In genomic region chr4:40317404-40317803, GRCm38 (mm10) we compare ENCODE assay signal across 20 mouse cellular contexts. TPM values are rescaled to one million over a fixed set of nuclear protein-coding genes. Genes with fewer than 3 reads are reported as not detected.
A peak's percentile ranks its signal among the peaks of the same experiment; 100 is the strongest.
DNase-seq lines count a peak whose midpoint lies in the region; ATAC-seq and TF ChIP-seq lines count a peak whose summit lies in the region.
"Had no signal": no experiment of that assay in that cellular context is flagged by ENCODE, and none has a peak within 500 bp of the region (broad histone marks: within the 10 kb centered on the region; RNA-seq: fewer than 3 reads in every experiment).

No protein-coding gene starts in this region.

- no peaks in the 10 kb centered on the region for H3K27me3 ChIP-seq in forebrain, postnatal 0 days (ENCODE audit: insufficient read depth, low read length)
- no peaks in the 10 kb centered on the region for H3K27me3 ChIP-seq in forebrain, embryonic 13.5 days
- H3K27me3 ChIP-seq in midbrain, embryonic 14.5 days (ENCODE audit: control insufficient read depth, insufficient read depth, low read length) = no peaks in the 10 kb centered on the region
- H3K27me3 ChIP-seq in midbrain, embryonic 11.5 days (ENCODE audit: control insufficient read depth, insufficient read depth, low read length) = no peaks in the 10 kb centered on the region
- H3K27me3 ChIP-seq: CH12.LX; embryonic facial prominence, embryonic 13.5 days; heart, embryonic 12.5 days; hindbrain, embryonic 13.5 days had no signal

- no peak for TF ChIP-seq CTCF in forebrain, postnatal 0 days (IDR thresholded peaks at IDR 0.05; ENCODE audit: low read depth)
- TF ChIP-seq CTCF in brain, embryonic 14.5 days (IDR thresholded peaks at IDR 0.05; ENCODE audit: borderline replicate concordance, extremely low read depth, insufficient read depth, insufficient read length) = no peak

- TF ChIP-seq POLR2A in brain, embryonic 14.5 days (IDR thresholded peaks at IDR 0.05; ENCODE audit: borderline replicate concordance, extremely low read depth, insufficient read depth, insufficient read length, poor library complexity, severe bottlenecking) = no peak

- H3K4me1 ChIP-seq in forebrain, postnatal 0 days (ENCODE audit: insufficient read depth) = no peaks in the 10 kb centered on the region
- no peaks in the 10 kb centered on the region for H3K4me1 ChIP-seq in forebrain, embryonic 13.5 days
- H3K4me1 ChIP-seq in midbrain, embryonic 14.5 days (ENCODE audit: control insufficient read depth, insufficient read depth, low read length) = no peaks in the 10 kb centered on the region
- no peaks in the 10 kb centered on the region for H3K4me1 ChIP-seq in midbrain, embryonic 11.5 days (ENCODE audit: control insufficient read depth, insufficient read depth, low read length)
- H3K4me1 ChIP-seq: embryonic facial prominence, embryonic 13.5 days; heart, embryonic 12.5 days; hindbrain, embryonic 13.5 days had no signal

- no peak overlapping the region for H3K4me2 ChIP-seq in forebrain, postnatal 0 days (ENCODE audit: low read depth)
- no peak overlapping the region for H3K4me2 ChIP-seq in forebrain, embryonic 13.5 days
- H3K4me2 ChIP-seq in midbrain, embryonic 14.5 days (ENCODE audit: low read length) = no peak overlapping the region
- no peak overlapping the region for H3K4me2 ChIP-seq in midbrain, embryonic 11.5 days
- H3K4me2 ChIP-seq: embryonic facial prominence, embryonic 13.5 days; heart, embryonic 12.5 days; hindbrain, embryonic 13.5 days had no signal

- H3K36me3 ChIP-seq in forebrain, postnatal 0 days (ENCODE audit: insufficient read depth) = no peaks in the 10 kb centered on the region
- no peaks in the 10 kb centered on the region for H3K36me3 ChIP-seq in forebrain, embryonic 13.5 days (ENCODE audit: poor library complexity, severe bottlenecking)
- no peaks in the 10 kb centered on the region for H3K36me3 ChIP-seq in midbrain, embryonic 14.5 days (ENCODE audit: control insufficient read depth, insufficient read depth, low read length)
- H3K36me3 ChIP-seq in midbrain, embryonic 11.5 days (ENCODE audit: control insufficient read depth, insufficient read depth, low read length) = no peaks in the 10 kb centered on the region
- H3K36me3 ChIP-seq: embryonic facial prominence, embryonic 13.5 days; heart, embryonic 12.5 days; hindbrain, embryonic 13.5 days had no signal

- peak; percentile 59; the same call in 1 of the 2 replicates for ATAC-seq in forebrain, postnatal 0 days
- ATAC-seq in forebrain, embryonic 13.5 days = no peak
- no peak for ATAC-seq in midbrain, embryonic 14.5 days (ENCODE audit: low FRiP score, low TSS enrichment)
- no peak for ATAC-seq in midbrain, embryonic 11.5 days (ENCODE audit: low FRiP score)
- ATAC-seq: inflammation-experienced regulatory T-cells, adult 6 months; intestine, postnatal 0 days; Patski had no signal

- 70% methylated on average over 3 of the region's 3 CpGs for WGBS in forebrain, postnatal 0 days
- WGBS in forebrain, embryonic 13.5 days = 74% methylated on average over 3 of the region's 3 CpGs
- WGBS in midbrain, embryonic 14.5 days = 71% methylated on average over 3 of the region's 3 CpGs
- WGBS in midbrain, embryonic 11.5 days = 76% methylated on average over 3 of the region's 3 CpGs

- no peak overlapping the region for H3K27ac ChIP-seq in forebrain, postnatal 0 days (ENCODE audit: low read depth, low read length)
- H3K27ac ChIP-seq in forebrain, embryonic 13.5 days = no peak overlapping the region
- H3K27ac ChIP-seq in midbrain, embryonic 14.5 days (replicated peaks; ENCODE audit: low read depth, low read length) = no peak overlapping the region
- H3K27ac ChIP-seq in midbrain, embryonic 11.5 days (ENCODE audit: low read depth, low read length) = no peak overlapping the region
- H3K27ac ChIP-seq: embryonic facial prominence, embryonic 13.5 days; gastrocnemius, adult 2 months; hindbrain, embryonic 13.5 days had no signal

- DNase-seq in forebrain, postnatal 0 days = peak; percentile 46
- DNase-seq in midbrain, embryonic 14.5 days = peak; percentile 59
- no peak for DNase-seq in midbrain, embryonic 11.5 days (ENCODE audit: low spot score, missing footprints)
- DNase-seq in brain, embryonic 14.5 days (ENCODE audit: low read depth) = peak; percentile 63
- DNase-seq in liver = no peak
- DNase-seq: adrenal gland, adult 2 months; adrenal gland, postnatal 25 days; cerebellum, adult 11-12 months; cerebellum, adult 9-11 months; cerebellum, postnatal 36 days; gastrocnemius, adult 2 months; gastrocnemius, postnatal 25 days had no signal

- H3K4me3 ChIP-seq in forebrain, postnatal 0 days (ENCODE audit: low read depth, low read length) = no peak overlapping the region
- no peak overlapping the region for H3K4me3 ChIP-seq in forebrain, embryonic 13.5 days
- H3K4me3 ChIP-seq in midbrain, embryonic 14.5 days (replicated peaks; ENCODE audit: low read depth, low read length) = no peak overlapping the region
- H3K4me3 ChIP-seq in midbrain, embryonic 11.5 days (ENCODE audit: low read depth, low read length) = no peak overlapping the region
- H3K4me3 ChIP-seq: embryonic facial prominence, embryonic 13.5 days; gastrocnemius, adult 2 months; heart, embryonic 12.5 days; hindbrain, embryonic 13.5 days had no signal

- H3K9me3 ChIP-seq in forebrain, postnatal 0 days (ENCODE audit: low read length) = no peaks in the 10 kb centered on the region
- H3K9me3 ChIP-seq in forebrain, embryonic 13.5 days (replicated peaks) = no peaks in the 10 kb centered on the region
- no peaks in the 10 kb centered on the region for H3K9me3 ChIP-seq in midbrain, embryonic 14.5 days (ENCODE audit: control insufficient read depth, low read length)
- H3K9me3 ChIP-seq in midbrain, embryonic 11.5 days (ENCODE audit: control insufficient read depth, low read length) = no peaks in the 10 kb centered on the region
- H3K9me3 ChIP-seq: embryonic facial prominence, embryonic 13.5 days; heart, embryonic 12.5 days; hindbrain, embryonic 13.5 days had no signal

- H3K9ac ChIP-seq in forebrain, postnatal 0 days = no peak overlapping the region
- no peak overlapping the region for H3K9ac ChIP-seq in forebrain, embryonic 13.5 days
- no peak overlapping the region for H3K9ac ChIP-seq in midbrain, embryonic 14.5 days (replicated peaks; ENCODE audit: low read length)
- no peak overlapping the region for H3K9ac ChIP-seq in midbrain, embryonic 11.5 days (ENCODE audit: low read length)
- H3K9ac ChIP-seq: embryonic facial prominence, embryonic 13.5 days; heart, embryonic 12.5 days; hindbrain, embryonic 13.5 days had no signal

RNA-seq across cellular contexts. Expression of gene Ndufb6, which starts 38.2 kb away (rescaled TPM):
- 187 and 250 TPM in 2 replicates for total RNA-seq in forebrain, postnatal 0 days (2014; rRNA removed)
- polyA plus RNA-seq in forebrain, postnatal 0 days (2015; fragmentation: Nextera tagmentation; extraction: Ambion mirVana) = 392 and 475 TPM in 2 replicates
- polyA plus RNA-seq in forebrain, embryonic 13.5 days (2015; fragmentation: Nextera tagmentation; extraction: Ambion mirVana) = 306 and 322 TPM in 2 replicates
- 271 and 339 TPM in 2 replicates for polyA plus RNA-seq in midbrain, embryonic 14.5 days (2014; fragmentation: Nextera tagmentation; extraction: Ambion mirVana)
- 280 and 289 TPM in 2 replicates for polyA plus RNA-seq in midbrain, embryonic 11.5 days (2014; fragmentation: Nextera tagmentation; extraction: Ambion mirVana)
- polyA plus RNA-seq in brain, embryonic 14.5 days (2012; rRNA removed) = 116 and 154 TPM in 2 replicates

RNA-seq across cellular contexts. Expression of gene Topors, which starts 47.8 kb away (rescaled TPM):
- total RNA-seq in forebrain, postnatal 0 days (2014; rRNA removed) = 27.6 and 35.1 TPM in 2 replicates
- polyA plus RNA-seq in forebrain, postnatal 0 days (2015; fragmentation: Nextera tagmentation; extraction: Ambion mirVana) = 23.1 and 29.4 TPM in 2 replicates
- polyA plus RNA-seq in forebrain, embryonic 13.5 days (2015; fragmentation: Nextera tagmentation; extraction: Ambion mirVana) = 41.1 and 41.6 TPM in 2 replicates
- polyA plus RNA-seq in midbrain, embryonic 14.5 days (2014; fragmentation: Nextera tagmentation; extraction: Ambion mirVana) = 24.3 and 36.2 TPM in 2 replicates
- polyA plus RNA-seq in midbrain, embryonic 11.5 days (2014; fragmentation: Nextera tagmentation; extraction: Ambion mirVana) = 48.9 and 52.3 TPM in 2 replicates
- 11.6 and 17.2 TPM in 2 replicates for polyA plus RNA-seq in brain, embryonic 14.5 days (2012; rRNA removed)

RNA-seq across cellular contexts. Expression of gene Smim27, which starts 48.0 kb away (rescaled TPM):
- total RNA-seq in forebrain, postnatal 0 days (2014; rRNA removed) = 3.8 and 4.3 TPM in 2 replicates
- polyA plus RNA-seq in forebrain, postnatal 0 days (2015; fragmentation: Nextera tagmentation; extraction: Ambion mirVana) = 17.0 and 24.5 TPM in 2 replicates
- 31.6 and 32.4 TPM in 2 replicates for polyA plus RNA-seq in forebrain, embryonic 13.5 days (2015; fragmentation: Nextera tagmentation; extraction: Ambion mirVana)
- 9.7 and 15.9 TPM in 2 replicates for polyA plus RNA-seq in midbrain, embryonic 14.5 days (2014; fragmentation: Nextera tagmentation; extraction: Ambion mirVana)
- polyA plus RNA-seq in midbrain, embryonic 11.5 days (2014; fragmentation: Nextera tagmentation; extraction: Ambion mirVana) = 28.8 and 38.0 TPM in 2 replicates
- 4.4 and 7.6 TPM in 2 replicates for polyA plus RNA-seq in brain, embryonic 14.5 days (2012; rRNA removed)

Comparison
In these comparisons a context has a peak if more than half of its experiments do, and no peak if none do; other contexts are left out.
1. DNase-seq: peak in forebrain, postnatal 0 days (single experiment), midbrain, embryonic 14.5 days (single experiment) and brain, embryonic 14.5 days (single experiment); none in midbrain, embryonic 11.5 days (single experiment) and liver (single experiment).